Mouse (Mus musculus): ENCODE data around the gene Junb.

GRCm38 (mm10) chr8:84977435-84978247, 877 bp downstream of the Junb start:
- TF ChIP-seq CTCF (IDR thresholded peaks at IDR 0.05; ENCODE audit: low read depth) (no peak), EP300 (optimal IDR thresholded peaks at IDR 0.05) (no peak)

Data from stomach, postnatal 0 days (tissue).